Mouse (Mus musculus): ENCODE results near the gene Asl.

GRCm38 (mm10) chr5:130055688-130056087 is 26.6 kb upstream of the Asl start:
- TF ChIP-seq MAFK (IDR thresholded peaks at IDR 0.05; ENCODE audit: insufficient read depth, low read depth, low read length) (no peak), CHD2 (IDR thresholded peaks at IDR 0.05; ENCODE audit: low read depth, low read length) (no peak), ZC3H11A (IDR thresholded peaks at IDR 0.05; ENCODE audit: borderline replicate concordance, low read depth, low read length) (no peak), ZNF384 (IDR thresholded peaks at IDR 0.05; ENCODE audit: low read depth, low read length) (no peak)

All from ES-E14 (cell line).